9 mouse cellular contexts compared by ENCODE assay signal in genomic region chr2:33754980-33755632, GRCm38 (mm10).
A peak's percentile ranks its signal among the peaks of the same experiment; 100 is the strongest.
DNase-seq lines count a peak whose midpoint lies in the region; ATAC-seq lines count a peak whose summit lies in the region.
"Had no signal": no experiment of that assay in that cellular context is flagged by ENCODE, and none has a peak within 500 bp of the region (broad histone marks: within the 10 kb centered on the region; RNA-seq: fewer than 3 reads in every experiment).

No protein-coding gene starts in this region.

- H3K27ac ChIP-seq in lung, embryonic 16.5 days (ENCODE audit: low read length): peak overlapping the region; percentile 99
- H3K27ac ChIP-seq in embryonic facial prominence, embryonic 13.5 days: peak overlapping the region; percentile 90
- H3K27ac ChIP-seq in heart, embryonic 13.5 days (replicated peaks): peak overlapping the region; percentile 82
- peak overlapping the region; percentile 72; the same call in 1 of the 2 replicates for H3K27ac ChIP-seq in midbrain, embryonic 12.5 days (replicated peaks)
- H3K27ac ChIP-seq: liver, embryonic 14.5 days had no signal

- no peak overlapping the region for H3K4me2 ChIP-seq in lung, embryonic 16.5 days (ENCODE audit: low read depth, low read length)
- H3K4me2 ChIP-seq in embryonic facial prominence, embryonic 13.5 days: no peak overlapping the region
- H3K4me2 ChIP-seq in heart, embryonic 13.5 days: no peak overlapping the region
- H3K4me2 ChIP-seq in midbrain, embryonic 12.5 days (replicated peaks): no peak overlapping the region

- peak overlapping the region; percentile 57; the same call in 1 of the 2 replicates for H3K9ac ChIP-seq in lung, embryonic 16.5 days (ENCODE audit: low read length)
- H3K9ac ChIP-seq in embryonic facial prominence, embryonic 13.5 days: no peak overlapping the region
- H3K9ac ChIP-seq in heart, embryonic 13.5 days: no peak overlapping the region
- no peak overlapping the region for H3K9ac ChIP-seq in midbrain, embryonic 12.5 days (replicated peaks)
- H3K9ac ChIP-seq: liver, embryonic 14.5 days had no signal

- no peaks in the 10 kb centered on the region for H3K27me3 ChIP-seq in lung, embryonic 16.5 days (ENCODE audit: control insufficient read depth, insufficient read depth, low read depth, low read length)
- no peaks in the 10 kb centered on the region for H3K27me3 ChIP-seq in embryonic facial prominence, embryonic 13.5 days
- no peaks in the 10 kb centered on the region for H3K27me3 ChIP-seq in heart, embryonic 13.5 days (replicated peaks)
- H3K27me3 ChIP-seq in midbrain, embryonic 12.5 days: peaks cover 3% of the 10 kb centered on the region; the same call in 1 of the 2 replicates

- no peak for DNase-seq in lung, postnatal 14 days
- DNase-seq in ovary, postnatal 10 days (ENCODE audit: low spot score): no peak
- no peak for DNase-seq in lung, adult 18-20 months
- DNase-seq in kidney, postnatal 36 days: no peak

- H3K36me3 ChIP-seq in lung, embryonic 16.5 days (ENCODE audit: control insufficient read depth, insufficient read depth, low read length): no peaks in the 10 kb centered on the region
- peaks cover 18% of the 10 kb centered on the region for H3K36me3 ChIP-seq in embryonic facial prominence, embryonic 13.5 days
- peaks cover 4% of the 10 kb centered on the region for H3K36me3 ChIP-seq in heart, embryonic 13.5 days
- H3K36me3 ChIP-seq in midbrain, embryonic 12.5 days: peaks cover 19% of the 10 kb centered on the region

- no peak for ATAC-seq in lung, embryonic 16.5 days (ENCODE audit: low read depth)
- no peak for ATAC-seq in embryonic facial prominence, embryonic 13.5 days (ENCODE audit: insufficient number of reproducible peaks, insufficient read depth, low FRiP score, low TSS enrichment, low read depth)
- ATAC-seq in heart, embryonic 13.5 days (ENCODE audit: extremely low read depth, insufficient number of reproducible peaks, low FRiP score, low TSS enrichment): no peak
- ATAC-seq in midbrain, embryonic 12.5 days (ENCODE audit: low FRiP score, low read depth): no peak

- H3K4me3 ChIP-seq in lung, embryonic 16.5 days (ENCODE audit: low read length): no peak overlapping the region
- H3K4me3 ChIP-seq in embryonic facial prominence, embryonic 13.5 days: no peak overlapping the region
- no peak overlapping the region for H3K4me3 ChIP-seq in heart, embryonic 13.5 days
- H3K4me3 ChIP-seq in midbrain, embryonic 12.5 days: no peak overlapping the region

- WGBS in lung, embryonic 16.5 days: 46% methylated on average over 7 of the region's 7 CpGs
- 58% methylated on average over 7 of the region's 7 CpGs for WGBS in embryonic facial prominence, embryonic 13.5 days
- WGBS in heart, embryonic 13.5 days: 44% methylated on average over 7 of the region's 7 CpGs
- WGBS in midbrain, embryonic 12.5 days: 80% methylated on average over 7 of the region's 7 CpGs

- peaks cover 44% of the 10 kb centered on the region for H3K4me1 ChIP-seq in lung, embryonic 16.5 days (replicated peaks; ENCODE audit: control insufficient read depth, insufficient read depth, low read length)
- peaks cover 42% of the 10 kb centered on the region for H3K4me1 ChIP-seq in embryonic facial prominence, embryonic 13.5 days
- peaks cover 38% of the 10 kb centered on the region for H3K4me1 ChIP-seq in heart, embryonic 13.5 days
- peaks cover 50% of the 10 kb centered on the region for H3K4me1 ChIP-seq in midbrain, embryonic 12.5 days

- no peaks in the 10 kb centered on the region for H3K9me3 ChIP-seq in lung, embryonic 16.5 days (ENCODE audit: control insufficient read depth, low read length)
- no peaks in the 10 kb centered on the region for H3K9me3 ChIP-seq in embryonic facial prominence, embryonic 13.5 days
- H3K9me3 ChIP-seq in heart, embryonic 13.5 days: no peaks in the 10 kb centered on the region
- no peaks in the 10 kb centered on the region for H3K9me3 ChIP-seq in midbrain, embryonic 12.5 days
